Mouse (Mus musculus): Measurements from ENCODE around the gene C2cd4a.

DNA sequence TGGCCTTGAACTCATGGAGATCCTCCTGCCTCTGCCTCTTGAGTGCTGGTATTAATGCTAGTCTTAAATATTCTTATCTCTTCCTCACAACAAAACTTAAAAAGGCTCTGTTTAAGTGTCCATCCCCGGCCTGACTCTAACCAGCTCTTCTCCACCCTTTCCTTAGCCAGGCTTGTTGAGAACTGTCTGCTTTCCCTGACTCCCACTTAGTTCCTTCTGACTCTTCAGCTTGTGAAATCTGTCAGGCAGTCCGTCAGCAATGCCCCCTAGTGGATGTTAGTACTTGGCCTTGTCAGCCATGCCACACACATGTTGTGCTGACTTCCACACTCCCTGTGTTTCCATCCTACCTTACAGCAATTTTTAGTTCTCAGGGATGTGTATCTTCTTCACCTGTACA, 43.2 kb upstream of the C2cd4a start:
- TF ChIP-seq CTCF (IDR thresholded peaks at IDR 0.05; ENCODE audit: low read depth, low read length), result peak; percentile 57
- no peak for TF ChIP-seq GATA1 (IDR thresholded peaks at IDR 0.05; ENCODE audit: borderline replicate concordance, low read length)
- no peak for TF ChIP-seq TAL1 (conservative IDR thresholded peaks at IDR 0.05; ENCODE audit: low read depth, low read length)
- no peak for TF ChIP-seq POLR2AphosphoS5 (IDR thresholded peaks at IDR 0.05; ENCODE audit: insufficient replicate concordance, low read depth, low read length)
